Mouse (Mus musculus) lung, postnatal 0 days (tissue): Measurements from ENCODE around the gene Slc4a1. TPM values are rescaled to one million over a fixed set of nuclear protein-coding genes. Genes with fewer than 3 reads are reported as not detected.
A peak's percentile ranks its signal among the peaks of the same experiment; 100 is the strongest.

Source experiments
- ATAC-seq: fragments of 200-750 bp; cut with Nextera tagmentation; 2 replicates; pipeline ENCODE4 v1.8.0; 2017; ENCODE audit warnings: moderate library complexity
- DNase-seq: peaks from one replicate; pipeline ENCODE4 v3.0.0-alpha.2; 2016; ENCODE audit warnings: low spot score
- H3K27ac ChIP-seq: fragments of 300-500 bp; sonication (generic); 2 replicates; pipeline ENCODE4 v1.5.1; 2014; ENCODE audit warnings: antibody characterized with exemption, mild to moderate bottlenecking, low read length, mixed read lengths
- H3K27me3 ChIP-seq: fragments of 300-500 bp; sonication (generic); replicated peaks from 2 replicates; pipeline ENCODE4 v1.6.1; 2014; ENCODE audit warnings: low read length, mixed read lengths; ENCODE audit not compliant: insufficient read depth
- H3K36me3 ChIP-seq: fragments of 300-500 bp; sonication (generic); 2 replicates; pipeline ENCODE4 v1.6.1; 2014; ENCODE audit warnings: low read length, mixed read lengths; ENCODE audit not compliant: insufficient read depth
- H3K4me1 ChIP-seq: fragments of 300-500 bp; sonication (generic); 2 replicates; pipeline ENCODE4 v1.6.1; 2014; ENCODE audit warnings: antibody characterized with exemption, low read depth, low read length, mixed read lengths; ENCODE audit not compliant: insufficient read depth
- H3K4me2 ChIP-seq: fragments of 300-500 bp; sonication (generic); replicated peaks from 2 replicates; pipeline ENCODE4 v1.6.1; 2014; ENCODE audit warnings: low read depth, mild to moderate bottlenecking, low read length, moderate library complexity, mixed read lengths
- H3K4me3 ChIP-seq: fragments of 300-500 bp; sonication (generic); 2 replicates; pipeline ENCODE4 v1.5.1; 2014; ENCODE audit warnings: low read depth, low read length
- H3K9ac ChIP-seq: fragments of 300-500 bp; sonication (generic); replicated peaks from 2 replicates; pipeline ENCODE4 v1.6.1; 2014; ENCODE audit warnings: low read depth, mild to moderate bottlenecking
- H3K9me3 ChIP-seq: fragments of 300-500 bp; sonication (generic); 2 replicates; pipeline ENCODE4 v1.6.1; 2016; ENCODE audit warnings: low read length, mixed read lengths
- CTCF ChIP-seq: IDR thresholded peaks from 2 replicates; pipeline ENCODE4 v1.5.1; 2016; ENCODE audit warnings: antibody characterized with exemption, mild to moderate bottlenecking
- EP300 ChIP-seq: IDR thresholded peaks from 2 replicates; pipeline ENCODE4 v1.6.1; 2016; ENCODE audit warnings: antibody characterized with exemption, mild to moderate bottlenecking, control low read depth
- WGBS: fragments of 180-500 bp; shearing (Covaris S2); extraction: QIAGEN DNeasy Blood & Tissue Kit; methylation state at CpG from one replicate; pipeline ENCODE4 v1.1.7; 2014; 5-methylcytosine and 5-hydroxymethylcytosine counted together
- polyA plus RNA-seq: library from polyadenylated mRNA; unstranded; fragments of >200 nt; fragmentation: Nextera tagmentation; extraction: Ambion mirVana; gene quantifications from 2 replicates; pipeline ENCODE4 v1.2.1, GENCODE M21; 2015

Gene Slc4a1
- polyA plus RNA-seq, 1 experiment from 2014 or later = 9.8 TPM

DNA sequence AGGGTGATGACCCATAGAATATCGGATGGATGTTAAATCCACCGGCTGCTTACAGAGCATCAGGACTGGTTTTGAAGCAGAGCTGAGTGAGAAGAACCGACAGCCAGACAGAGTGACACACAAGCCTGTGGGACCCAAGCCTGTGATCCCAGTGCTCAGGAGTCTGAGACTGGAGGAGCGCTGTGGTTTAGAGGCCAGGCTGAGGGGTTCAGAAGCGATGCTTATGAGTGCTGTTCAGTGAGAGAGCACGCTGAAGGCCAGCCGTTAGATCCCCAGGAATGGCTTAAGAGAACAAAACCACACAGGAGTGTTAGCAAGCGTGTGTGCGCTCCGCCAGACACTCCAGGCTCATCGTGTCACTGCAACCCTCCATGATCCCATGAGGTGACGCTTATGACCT, 23.3 kb downstream of the Slc4a1 start:
- no peaks in the 10 kb centered on the region for H3K9me3 ChIP-seq
- ATAC-seq = no peak
- H3K9ac ChIP-seq = no peak overlapping the region
- no peaks in the 10 kb centered on the region for H3K36me3 ChIP-seq
- no peak overlapping the region for H3K4me3 ChIP-seq
- H3K27me3 ChIP-seq = no peaks in the 10 kb centered on the region
- TF ChIP-seq EP300 (no peak), CTCF (no peak)
- no peak for DNase-seq
- WGBS = 61% methylated on average over 12 of the region's 12 CpGs
- peaks cover 6% of the 10 kb centered on the region; the same call in 1 of the 2 replicates for H3K4me1 ChIP-seq
- H3K27ac ChIP-seq = no peak overlapping the region
- no peak overlapping the region for H3K4me2 ChIP-seq

GRCm38 (mm10) chr11:102341101-102341500, 24.9 kb downstream of the Slc4a1 start:
- no peaks in the 10 kb centered on the region for H3K36me3 ChIP-seq
- peaks cover 6% of the 10 kb centered on the region; the same call in 1 of the 2 replicates for H3K4me1 ChIP-seq
- no peak for TF ChIP-seq EP300
- TF ChIP-seq CTCF = no peak
- H3K27me3 ChIP-seq = no peaks in the 10 kb centered on the region
- DNase-seq (no peak), ATAC-seq (no peak)
- H3K27ac ChIP-seq = no peak overlapping the region
- no peak overlapping the region for H3K4me3 ChIP-seq
- H3K9me3 ChIP-seq = no peaks in the 10 kb centered on the region
- WGBS = 85% methylated on average over 4 of the region's 4 CpGs
- H3K4me2 ChIP-seq = no peak overlapping the region
- no peak overlapping the region for H3K9ac ChIP-seq

GRCm38 (mm10) chr11:102339624-102340023, 26.4 kb downstream of the Slc4a1 start:
- H3K9me3 ChIP-seq = no peaks in the 10 kb centered on the region
- DNase-seq (no peak), ATAC-seq (no peak)
- 50% methylated on average over 4 of the region's 4 CpGs for WGBS
- no peak overlapping the region for H3K4me3 ChIP-seq
- H3K9ac ChIP-seq = no peak overlapping the region
- no peaks in the 10 kb centered on the region for H3K27me3 ChIP-seq
- peaks cover 6% of the 10 kb centered on the region; the same call in 1 of the 2 replicates for H3K4me1 ChIP-seq
- no peak overlapping the region for H3K4me2 ChIP-seq
- TF ChIP-seq CTCF = peak; percentile 54
- no peak for TF ChIP-seq EP300
- H3K36me3 ChIP-seq = no peaks in the 10 kb centered on the region
- no peak overlapping the region for H3K27ac ChIP-seq

DNA sequence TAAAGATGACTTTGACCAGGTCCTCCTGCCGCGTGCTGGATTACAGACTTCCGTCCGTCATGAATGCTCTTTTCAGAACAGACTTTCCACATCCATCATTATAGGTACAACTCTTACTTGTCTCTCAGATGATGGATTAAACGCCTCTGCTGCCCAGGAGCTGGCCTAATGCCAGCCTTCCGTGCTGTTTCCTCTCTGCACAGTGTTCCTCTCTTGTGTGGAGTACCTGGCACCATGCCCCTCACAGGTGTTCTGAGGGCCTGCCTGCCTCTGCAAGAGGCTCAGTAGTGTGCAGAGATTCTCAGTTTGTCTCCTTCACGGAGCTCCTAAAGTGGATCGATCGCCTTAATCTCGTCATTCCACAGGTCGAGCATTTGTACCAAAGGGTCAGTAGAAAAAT, 26.8 kb downstream of the Slc4a1 start:
- DNase-seq = peak; percentile 78
- 40% methylated on average over 11 of the region's 11 CpGs for WGBS
- peak; percentile 87 for ATAC-seq
- Histone ChIP-seq H3K4me2 (no peak overlapping the region), H3K27me3 (no peaks in the 10 kb centered on the region), H3K9me3 (no peaks in the 10 kb centered on the region), H3K36me3 (no peaks in the 10 kb centered on the region), H3K9ac (no peak overlapping the region), H3K4me3 (no peak overlapping the region), H3K27ac (0 out of 2 replicates have a peak overlapping the region, but pooled peaks have one; percentile 20), H3K4me1 (peaks cover 6% of the 10 kb centered on the region; the same call in 1 of the 2 replicates)
- TF ChIP-seq CTCF = no peak
- TF ChIP-seq EP300 = no peak

DNA sequence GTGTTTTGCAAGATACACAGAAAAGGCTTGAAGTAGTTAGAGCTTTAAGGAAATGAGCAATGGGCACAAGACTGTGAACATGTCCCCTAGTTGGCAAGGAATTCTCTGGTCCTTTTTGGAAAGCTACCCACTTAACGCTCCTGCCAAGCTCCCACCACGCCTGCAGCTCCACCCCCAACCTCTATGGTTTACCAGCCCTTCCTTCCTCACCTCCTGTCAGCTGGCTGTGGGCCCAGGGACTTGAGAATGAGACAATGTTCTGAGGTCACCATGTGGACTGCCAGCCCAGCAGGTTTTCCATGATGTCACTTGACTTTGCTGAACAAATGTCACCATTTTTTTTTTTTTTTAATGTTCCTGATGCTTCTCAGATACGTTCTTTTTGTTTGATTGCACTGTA, 27.4 kb downstream of the Slc4a1 start:
- peak; percentile 96 for DNase-seq
- 6% methylated on average over 3 of the region's 3 CpGs for WGBS

GRCm38 (mm10) chr11:102337921-102338320, 28.1 kb downstream of the Slc4a1 start:
- H3K4me2 ChIP-seq = no peak overlapping the region
- H3K27me3 ChIP-seq = no peaks in the 10 kb centered on the region
- no peak overlapping the region for H3K9ac ChIP-seq
- no peak overlapping the region for H3K4me3 ChIP-seq
- DNase-seq (no peak), ATAC-seq (no peak)
- no peaks in the 10 kb centered on the region for H3K9me3 ChIP-seq
- WGBS = 43% methylated on average over 1 of the region's 1 CpGs
- peaks cover 6% of the 10 kb centered on the region; the same call in 1 of the 2 replicates for H3K4me1 ChIP-seq
- H3K27ac ChIP-seq = 0 out of 2 replicates have a peak overlapping the region, but pooled peaks have one; percentile 20
- TF ChIP-seq EP300 = no peak
- no peak for TF ChIP-seq CTCF
- H3K36me3 ChIP-seq = no peaks in the 10 kb centered on the region

More for the DNA sequence above, 27.4 kb downstream of the Slc4a1 start:
- H3K4me1 ChIP-seq = peaks cover 6% of the 10 kb centered on the region; the same call in 1 of the 2 replicates
- H3K9me3 ChIP-seq = no peaks in the 10 kb centered on the region
- ATAC-seq = peak; percentile 95
- no peak overlapping the region for H3K4me3 ChIP-seq
- TF ChIP-seq CTCF (no peak), EP300 (peak; percentile 79)
- no peaks in the 10 kb centered on the region for H3K36me3 ChIP-seq
- no peak overlapping the region for H3K4me2 ChIP-seq
- no peaks in the 10 kb centered on the region for H3K27me3 ChIP-seq
- H3K9ac ChIP-seq = no peak overlapping the region
- peak overlapping the region; percentile 20; the same call in 1 of the 2 replicates for H3K27ac ChIP-seq
